Mouse (Mus musculus) hindbrain, embryonic 11.5 days (tissue): ENCODE data around the gene Ms4a2. TPM values are rescaled to one million over a fixed set of nuclear protein-coding genes. Genes with fewer than 3 reads are reported as not detected.

Experiments used
- ATAC-seq: fragments of 200-750 bp; cut with Nextera tagmentation; 2 replicates; pipeline ENCODE4 v1.8.0; 2017; ENCODE audit warnings: mild to moderate bottlenecking, moderate TSS enrichment, moderate library complexity; ENCODE audit not compliant: low FRiP score
- DNase-seq: peaks from one replicate; pipeline ENCODE4 v3.0.0-alpha.2; 2015; ENCODE audit warnings: low spot score
- H3K27ac ChIP-seq: fragments of 300-500 bp; sonication (generic); 2 replicates; pipeline ENCODE4 v1.5.1; 2014; ENCODE audit warnings: mild to moderate bottlenecking, low read depth, low read length
- H3K27me3 ChIP-seq: fragments of 300-500 bp; sonication (generic); 2 replicates; pipeline ENCODE4 v1.6.1; 2014; ENCODE audit warnings: mild to moderate bottlenecking, low read length, moderate library complexity, mixed read lengths; ENCODE audit not compliant: control insufficient read depth, insufficient read depth
- H3K36me3 ChIP-seq: fragments of 300-500 bp; sonication (generic); 2 replicates; pipeline ENCODE4 v1.6.1; 2014; ENCODE audit warnings: mild to moderate bottlenecking, low read length, moderate library complexity, mixed read lengths; ENCODE audit not compliant: control insufficient read depth, insufficient read depth
- H3K4me1 ChIP-seq: fragments of 300-500 bp; sonication (generic); replicated peaks from 2 replicates; pipeline ENCODE4 v1.6.1; 2014; ENCODE audit warnings: low read length, mixed read lengths; ENCODE audit not compliant: control insufficient read depth, insufficient read depth
- H3K4me2 ChIP-seq: fragments of 300-500 bp; sonication (generic); replicated peaks from 2 replicates; pipeline ENCODE4 v1.6.1; 2014; ENCODE audit warnings: mild to moderate bottlenecking, low read depth, low read length
- H3K4me3 ChIP-seq: fragments of 300-500 bp; sonication (generic); 2 replicates; pipeline ENCODE4 v1.5.1; 2014; ENCODE audit warnings: low read depth, low read length
- H3K9ac ChIP-seq: fragments of 300-500 bp; sonication (generic); 2 replicates; pipeline ENCODE4 v1.6.1; 2014; ENCODE audit warnings: low read depth, low read length
- H3K9me3 ChIP-seq: fragments of 300-500 bp; sonication (generic); 2 replicates; pipeline ENCODE4 v1.6.1; 2016; ENCODE audit warnings: low read length; ENCODE audit not compliant: control insufficient read depth
- WGBS: fragments of 180-500 bp; shearing (Covaris S2); extraction: QIAGEN DNeasy Blood & Tissue Kit; methylation state at CpG from one replicate; pipeline ENCODE4 v1.1.7; 2014; 5-methylcytosine and 5-hydroxymethylcytosine counted together
- polyA plus RNA-seq: library from polyadenylated mRNA; unstranded; fragments of >200 nt; fragmentation: Nextera tagmentation; extraction: Ambion mirVana; gene quantifications from 2 replicates; pipeline ENCODE4 v1.2.1, GENCODE M21; 2014

The Ms4a2 gene
- 0.15 TPM in 1 of 2 replicates, not detected in the other for polyA plus RNA-seq

DNA sequence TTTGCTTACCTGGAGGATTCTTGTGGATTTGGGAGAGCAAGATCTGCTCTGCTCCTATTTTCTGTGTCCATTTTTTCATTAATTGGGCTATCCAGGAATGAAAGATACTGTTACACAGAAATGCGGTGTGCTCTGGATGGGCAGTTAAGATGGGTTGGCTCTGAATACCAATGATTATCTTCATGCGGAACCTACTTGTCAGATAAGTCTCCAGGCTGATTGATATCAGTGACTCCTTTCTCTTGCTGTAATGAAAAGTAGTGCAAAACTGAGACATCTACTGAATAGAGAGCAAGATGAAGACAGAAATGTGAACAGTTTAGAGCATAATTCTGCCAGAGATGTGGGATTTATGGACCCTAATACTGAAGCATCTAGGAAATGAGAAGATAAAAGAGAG lies at the start of gene Ms4a2:
Gene Ms4a2 (minus strand): TSS at position 169 of the 400 bp plus-strand sequence.
- no peaks in the 10 kb centered on the region for H3K27me3 ChIP-seq
- H3K27ac ChIP-seq, result no peak within 1 kb of the TSS
- no peak within 1 kb of the TSS for H3K4me3 ChIP-seq
- WGBS, result 89% methylated on average over 2 of the region's 2 CpGs
- no peaks in the 10 kb centered on the region for H3K36me3 ChIP-seq
- no peak for ATAC-seq
- no peak for DNase-seq
- no peaks in the 10 kb centered on the region for H3K4me1 ChIP-seq
- H3K9me3 ChIP-seq, result no peaks in the 10 kb centered on the region
- no peak within 1 kb of the TSS for H3K4me2 ChIP-seq
- H3K9ac ChIP-seq, result no peak within 1 kb of the TSS

GRCm38 (mm10) chr19:11661562-11661961 lies 38.0 kb upstream of the Ms4a2 start:
- Histone ChIP-seq H3K4me1 (no peaks in the 10 kb centered on the region), H3K4me2 (no peak overlapping the region), H3K27me3 (no peaks in the 10 kb centered on the region), H3K27ac (no peak overlapping the region), H3K9ac (no peak overlapping the region), H3K4me3 (no peak overlapping the region), H3K9me3 (no peaks in the 10 kb centered on the region), H3K36me3 (no peaks in the 10 kb centered on the region)
- no peak for ATAC-seq
- no peak for DNase-seq

GRCm38 (mm10) chr19:11660459-11660858 lies 36.9 kb upstream of the Ms4a2 start, which contains the start of gene Oosp2:
TSS of gene Oosp2 (minus strand) at chr19:11660559.
- Histone ChIP-seq H3K4me3 (no peak within 1 kb of the TSS), H3K9me3 (no peaks in the 10 kb centered on the region), H3K36me3 (no peaks in the 10 kb centered on the region), H3K27me3 (no peaks in the 10 kb centered on the region), H3K27ac (no peak within 1 kb of the TSS), H3K9ac (no peak within 1 kb of the TSS), H3K4me1 (no peaks in the 10 kb centered on the region), H3K4me2 (no peak within 1 kb of the TSS)
- no peak for ATAC-seq
- 93% methylated on average over 5 of the region's 5 CpGs for WGBS
- DNase-seq, result no peak

DNA sequence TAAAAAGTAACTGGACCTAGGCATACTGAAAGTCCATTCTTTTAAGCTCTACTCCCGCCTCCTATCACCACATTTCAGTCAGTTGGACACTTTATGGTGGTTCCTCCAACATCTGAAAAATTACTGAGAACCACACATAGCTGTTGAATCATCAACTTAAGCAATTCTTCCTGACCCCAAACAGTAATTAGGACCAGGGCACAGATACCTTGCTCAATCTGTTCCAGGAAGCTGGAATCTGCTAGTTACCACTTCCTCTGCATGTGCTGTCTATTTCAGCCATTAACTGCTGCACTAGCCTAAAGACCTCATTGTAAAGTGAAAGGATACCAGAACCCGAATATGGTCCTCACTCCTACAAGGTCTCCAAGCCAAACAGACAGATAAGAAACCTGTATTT lies 35.6 kb upstream of the Ms4a2 start:
- Histone ChIP-seq H3K4me1 (no peaks in the 10 kb centered on the region), H3K4me2 (no peak overlapping the region), H3K9ac (no peak overlapping the region), H3K9me3 (no peaks in the 10 kb centered on the region), H3K27ac (no peak overlapping the region), H3K4me3 (no peak overlapping the region), H3K36me3 (no peaks in the 10 kb centered on the region), H3K27me3 (no peaks in the 10 kb centered on the region)
- ATAC-seq, result no peak
- WGBS, result 75% methylated on average over 2 of the region's 2 CpGs
- DNase-seq, result no peak

- Histone ChIP-seq H3K9ac (no peak overlapping the region), H3K36me3 (no peaks in the 10 kb centered on the region), H3K27ac (no peak overlapping the region), H3K4me1 (no peaks in the 10 kb centered on the region), H3K4me2 (no peak overlapping the region), H3K27me3 (no peaks in the 10 kb centered on the region), H3K9me3 (no peaks in the 10 kb centered on the region), H3K4me3 (no peak overlapping the region)
- whole genome bisulfite sequencing, result 82% methylated on average over 4 of the region's 4 CpGs
- no peak for ATAC-seq
- no peak for DNase-seq
These were observed 26.0 kb upstream of the Ms4a2 start for GRCm38 (mm10) chr19:11649564-11649963.

DNA sequence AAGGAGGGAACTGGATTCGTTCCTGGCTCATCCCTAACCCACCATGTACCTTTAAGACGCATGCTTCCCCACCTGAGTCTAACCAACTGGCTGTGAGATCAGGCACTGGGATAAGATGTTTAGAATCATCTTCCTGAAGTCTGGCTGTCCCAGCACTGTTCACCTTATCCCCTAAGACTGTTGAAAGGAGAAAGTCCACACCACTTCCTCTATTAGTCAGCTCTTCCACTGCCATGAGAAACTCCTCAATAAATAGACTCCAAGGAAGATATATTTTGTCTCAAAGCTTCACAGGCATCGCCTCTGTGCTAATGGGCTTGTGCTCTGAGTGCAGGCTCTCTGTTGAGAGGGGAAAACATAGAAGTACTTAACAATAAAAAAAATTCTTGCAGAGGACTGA lies 22.6 kb upstream of the Ms4a2 start:
- no peak for DNase-seq
- Histone ChIP-seq H3K36me3 (no peaks in the 10 kb centered on the region), H3K4me2 (no peak overlapping the region), H3K4me1 (no peaks in the 10 kb centered on the region), H3K27me3 (no peaks in the 10 kb centered on the region), H3K27ac (no peak overlapping the region), H3K9ac (no peak overlapping the region), H3K9me3 (no peaks in the 10 kb centered on the region), H3K4me3 (no peak overlapping the region)
- 89% methylated on average over 3 of the region's 3 CpGs for WGBS
- no peak for ATAC-seq

- ATAC-seq (no peak), DNase-seq (no peak)
- WGBS, result 73% methylated on average over 1 of the region's 1 CpGs
- Histone ChIP-seq H3K9me3 (no peaks in the 10 kb centered on the region), H3K4me1 (no peaks in the 10 kb centered on the region), H3K4me2 (no peak within 1 kb of the TSS), H3K27ac (no peak within 1 kb of the TSS), H3K36me3 (no peaks in the 10 kb centered on the region), H3K4me3 (no peak within 1 kb of the TSS), H3K27me3 (no peaks in the 10 kb centered on the region), H3K9ac (no peak within 1 kb of the TSS)
These were observed 17.2 kb upstream of the Ms4a2 start, which contains the start of gene Ms4a3 for GRCm38 (mm10) chr19:11640732-11641131. TSS of gene Ms4a3 (minus strand) at chr19:11640851.

- Histone ChIP-seq H3K27me3 (no peaks in the 10 kb centered on the region), H3K4me3 (no peak overlapping the region), H3K9ac (no peak overlapping the region), H3K9me3 (no peaks in the 10 kb centered on the region), H3K27ac (no peak overlapping the region), H3K4me1 (no peaks in the 10 kb centered on the region), H3K4me2 (no peak overlapping the region), H3K36me3 (no peaks in the 10 kb centered on the region)
- DNase-seq (no peak), ATAC-seq (no peak)
- WGBS, result 75% methylated on average over 4 of the region's 4 CpGs
These were observed 15.5 kb upstream of the Ms4a2 start for GRCm38 (mm10) chr19:11639038-11639437.

- Histone ChIP-seq H3K4me2 (no peak overlapping the region), H3K27me3 (no peaks in the 10 kb centered on the region), H3K4me1 (no peaks in the 10 kb centered on the region), H3K27ac (no peak overlapping the region), H3K36me3 (no peaks in the 10 kb centered on the region), H3K9me3 (no peaks in the 10 kb centered on the region), H3K9ac (no peak overlapping the region), H3K4me3 (no peak overlapping the region)
- ATAC-seq, result no peak
- WGBS, result 81% methylated on average over 5 of the region's 5 CpGs
- no peak for DNase-seq
These were observed 12.1 kb upstream of the Ms4a2 start for GRCm38 (mm10) chr19:11635572-11635971.
